ENCODE assay signal across 8 mouse cellular contexts in the genomic region with DNA sequence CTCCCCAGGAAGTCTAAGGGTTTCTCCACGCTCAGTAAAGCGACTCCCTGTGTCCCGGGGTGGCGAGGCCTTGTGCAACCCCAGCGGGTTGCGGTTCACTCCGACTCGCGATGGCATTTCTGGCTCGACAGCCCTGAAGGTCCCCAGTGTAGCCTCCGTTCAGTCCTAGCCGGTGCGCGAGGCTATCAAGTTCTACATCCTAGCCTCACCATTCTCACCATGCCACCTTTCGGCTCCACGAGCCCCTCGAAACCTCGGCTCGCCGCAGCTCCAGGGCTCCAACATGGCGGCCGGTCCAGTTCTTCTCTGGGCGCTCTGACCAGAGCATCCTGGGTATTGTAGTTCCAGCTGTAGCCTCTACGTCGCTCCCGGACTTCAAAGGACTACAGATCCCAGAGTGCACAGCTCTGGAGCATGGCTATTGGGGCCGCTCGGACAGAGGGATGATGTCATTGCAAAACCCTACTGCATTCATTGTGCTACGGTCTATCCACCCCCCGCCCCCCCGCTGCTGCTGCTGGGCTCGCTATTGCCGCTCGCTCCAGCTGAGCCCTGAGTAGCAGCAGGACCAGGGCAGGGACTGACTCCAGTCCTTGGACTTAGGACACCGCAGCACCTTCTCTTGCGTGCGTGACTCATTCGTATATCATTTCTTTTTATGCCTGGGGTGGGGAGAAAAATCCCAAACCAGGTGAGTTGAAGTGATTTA. TPM values are rescaled to one million over a fixed set of nuclear protein-coding genes. Genes with fewer than 3 reads are reported as not detected.
DNase-seq lines count a peak whose midpoint lies in the region; ATAC-seq and TF ChIP-seq lines count a peak whose summit lies in the region.

A gene (plus strand): TSS at position 452 of the 709 bp plus-strand sequence.

- H3K27me3 ChIP-seq in hindbrain, embryonic 10.5 days (ENCODE audit: insufficient read depth, poor library complexity, severe bottlenecking), result 0 out of 2 replicates have a peak, but pooled peaks cover 6% of the 10 kb centered on the region
- H3K27me3 ChIP-seq in lung, postnatal 0 days (replicated peaks; ENCODE audit: insufficient read depth, low read length), result no peaks in the 10 kb centered on the region

- ATAC-seq in frontal cortex, adult (ENCODE audit: low TSS enrichment), result peak; percentile 98
- peak; percentile 100 for ATAC-seq in lung, postnatal 0 days

- peak within 1 kb of the TSS; percentile 84 for H3K4me3 ChIP-seq in hindbrain, embryonic 10.5 days
- H3K4me3 ChIP-seq in lung, postnatal 0 days (ENCODE audit: low read depth, low read length), result peak within 1 kb of the TSS; percentile 92

- DNase-seq in MN1 (ENCODE audit: low spot score), result peak; percentile 98
- DNase-seq in cerebellum, adult 9-10 months, result peak; percentile 99
- DNase-seq in hindbrain, embryonic 10.5 days (ENCODE audit: low spot score), result peak; percentile 96
- peak; percentile 99 for DNase-seq in layer of hippocampus, adult 9-11 months
- peak; percentile 100 for DNase-seq in lung, postnatal 0 days (ENCODE audit: low spot score)
- DNase-seq in ovary, postnatal 14 days (ENCODE audit: low spot score), result peak; percentile 76
- DNase-seq in thymus, postnatal 14 days, result peak; percentile 89

- peak within 1 kb of the TSS; percentile 92 for H3K9ac ChIP-seq in lung, postnatal 0 days (replicated peaks; ENCODE audit: low read depth)

- no peaks in the 10 kb centered on the region for H3K9me3 ChIP-seq in hindbrain, embryonic 10.5 days
- H3K9me3 ChIP-seq in lung, postnatal 0 days (ENCODE audit: low read length), result no peaks in the 10 kb centered on the region

- peaks cover 33% of the 10 kb centered on the region for H3K36me3 ChIP-seq in hindbrain, embryonic 10.5 days
- no peaks in the 10 kb centered on the region for H3K36me3 ChIP-seq in lung, postnatal 0 days (ENCODE audit: insufficient read depth, low read length)

- peak within 1 kb of the TSS; percentile 98 for H3K27ac ChIP-seq in hindbrain, embryonic 10.5 days
- peak within 1 kb of the TSS; percentile 97 for H3K27ac ChIP-seq in lung, postnatal 0 days (ENCODE audit: low read length)

- H3K4me1 ChIP-seq in hindbrain, embryonic 10.5 days (replicated peaks), result peaks cover 45% of the 10 kb centered on the region
- H3K4me1 ChIP-seq in lung, postnatal 0 days (ENCODE audit: insufficient read depth, low read depth, low read length), result peaks cover 3% of the 10 kb centered on the region; the same call in 1 of the 2 replicates

- TF ChIP-seq EP300 in lung, postnatal 0 days (IDR thresholded peaks at IDR 0.05), result no peak; the same call in 1 of the 2 replicates

- peak; percentile 40; the same call in 1 of the 2 replicates for TF ChIP-seq CTCF in lung, postnatal 0 days (IDR thresholded peaks at IDR 0.05)

- peak within 1 kb of the TSS; percentile 81 for H3K4me2 ChIP-seq in lung, postnatal 0 days (replicated peaks; ENCODE audit: low read depth, low read length)

- under 1% methylated on average over 38 of the region's 38 CpGs for WGBS in hindbrain, embryonic 10.5 days
- WGBS in lung, postnatal 0 days, result under 1% methylated on average over 37 of the region's 38 CpGs

RNA-seq across cellular contexts. Expression of the gene that starts here (rescaled TPM):
- 11.1 and 14.7 TPM in 2 replicates for polyA plus RNA-seq in hindbrain, embryonic 10.5 days (2016; fragmentation: Nextera tagmentation; extraction: Ambion mirVana)
- polyA plus RNA-seq in lung, postnatal 0 days (2015; fragmentation: Nextera tagmentation; extraction: Ambion mirVana), result 3.1 and 4.0 TPM in 2 replicates

Comparison
In these comparisons a context has a peak if more than half of its experiments do, and no peak if none do; other contexts are left out.
1. Peak in every context shown above with its lines: DNase-seq, ATAC-seq, H3K4me3 ChIP-seq and H3K27ac ChIP-seq.